Mouse (Mus musculus): ENCODE data around the gene Mia2.

- TF ChIP-seq POLR2A (IDR thresholded peaks at IDR 0.05; ENCODE audit: borderline replicate concordance, insufficient read depth, low read length) (no peak), CTCF (IDR thresholded peaks at IDR 0.05; ENCODE audit: borderline replicate concordance, insufficient read depth, low read depth, low read length) (no peak)
Measured at GRCm38 (mm10) chr12:59216176-59216575, 120.6 kb downstream of the Mia2 start.

All from cerebellum, adult 2 months (tissue).